Mouse (Mus musculus) heart, postnatal 0 days (tissue): Measurements from ENCODE around the gene Podxl. TPM values are rescaled to one million over a fixed set of nuclear protein-coding genes. Genes with fewer than 3 reads are reported as not detected.
A peak's percentile ranks its signal among the peaks of the same experiment; 100 is the strongest.

Experiments used
- ATAC-seq: fragments of 200-750 bp; cut with Nextera tagmentation; 2 replicates; pipeline ENCODE4 v1.8.0; 2017; ENCODE audit warnings: low read depth, moderate number of reproducible peaks, moderate library complexity; ENCODE audit not compliant: insufficient read depth
- DNase-seq: peaks from one replicate; pipeline ENCODE4 v3.0.0-alpha.2; 2016; ENCODE audit warnings: low spot score
- H3K27ac ChIP-seq: fragments of 300-500 bp; sonication (generic); 2 replicates; pipeline ENCODE4 v1.5.1; 2014; ENCODE audit warnings: low read depth, mild to moderate bottlenecking
- H3K27me3 ChIP-seq: fragments of 300-500 bp; sonication (generic); 2 replicates; pipeline ENCODE4 v1.6.1; 2014; ENCODE audit warnings: low read length, mixed read lengths; ENCODE audit not compliant: control insufficient read depth, insufficient read depth
- H3K36me3 ChIP-seq: fragments of 300-500 bp; sonication (generic); replicated peaks from 2 replicates; pipeline ENCODE4 v1.6.1; 2014; ENCODE audit warnings: low read length, mixed read lengths; ENCODE audit not compliant: control insufficient read depth, insufficient read depth
- H3K4me1 ChIP-seq: fragments of 300-500 bp; sonication (generic); 2 replicates; pipeline ENCODE4 v1.6.1; 2014; ENCODE audit warnings: antibody characterized with exemption; ENCODE audit not compliant: control insufficient read depth, insufficient read depth
- H3K4me2 ChIP-seq: fragments of 300-500 bp; sonication (generic); 2 replicates; pipeline ENCODE4 v1.6.1; 2014; ENCODE audit warnings: low read depth, mild to moderate bottlenecking, low read length, moderate library complexity
- H3K4me3 ChIP-seq: fragments of 300-500 bp; sonication (generic); 2 replicates; pipeline ENCODE4 v1.5.1; 2014; ENCODE audit warnings: low read depth, low read length
- H3K9ac ChIP-seq: fragments of 300-500 bp; sonication (generic); replicated peaks from 2 replicates; pipeline ENCODE4 v1.6.1; 2014; ENCODE audit warnings: low read depth, low read length, mixed read lengths
- H3K9me3 ChIP-seq: fragments of 300-500 bp; sonication (generic); replicated peaks from 2 replicates; pipeline ENCODE4 v1.6.1; 2016; ENCODE audit warnings: low read length; ENCODE audit not compliant: control insufficient read depth
- CTCF ChIP-seq: IDR thresholded peaks from 2 replicates; pipeline ENCODE4 v1.5.1; 2016; ENCODE audit warnings: antibody characterized with exemption, control low read depth, low read depth
- EP300 ChIP-seq: IDR thresholded peaks from 2 replicates; pipeline ENCODE4 v1.6.1; 2016; ENCODE audit warnings: antibody characterized with exemption, low read depth
- WGBS: fragments of 180-500 bp; shearing (Covaris S2); extraction: QIAGEN DNeasy Blood & Tissue Kit; methylation state at CpG from one replicate; pipeline ENCODE4 v1.1.7; 2014; 5-methylcytosine and 5-hydroxymethylcytosine counted together
- polyA plus RNA-seq: library from polyadenylated mRNA; unstranded; fragments of >200 nt; fragmentation: Nextera tagmentation; extraction: Ambion mirVana; gene quantifications from 2 replicates; pipeline ENCODE4 v1.2.1, GENCODE M21; 2015
- total RNA-seq: library from RNA; depleted of rRNA; stranded (reverse); fragments of >200 nt; gene quantifications from 2 replicates; pipeline ENCODE4 v1.2.3, GENCODE M21; 2014; ENCODE audit warnings: low replicate concordance

Gene Podxl
- total and polyA plus RNA-seq, 2 experiments from 2014 or later: 17.6 to 44.0 TPM

- Histone ChIP-seq H3K9me3 (no peaks in the 10 kb centered on the region), H3K4me3 (no peak overlapping the region), H3K9ac (no peak overlapping the region), H3K27me3 (no peaks in the 10 kb centered on the region), H3K4me2 (no peak overlapping the region), H3K36me3 (0 out of 2 replicates have a peak, but pooled peaks cover 5% of the 10 kb centered on the region), H3K27ac (no peak overlapping the region), H3K4me1 (no peaks in the 10 kb centered on the region)
- WGBS: 57% methylated on average over 4 of the region's 4 CpGs
- no peak for DNase-seq
- no peak for ATAC-seq
- TF ChIP-seq CTCF (no peak), EP300 (no peak)
Measured at GRCm38 (mm10) chr6:31522478-31522877, 41.3 kb downstream of the Podxl start.

GRCm38 (mm10) chr6:31521491-31522355, 42.1 kb downstream of the Podxl start:
- Histone ChIP-seq H3K9ac (no peak overlapping the region), H3K4me2 (no peak overlapping the region), H3K36me3 (0 out of 2 replicates have a peak, but pooled peaks cover 5% of the 10 kb centered on the region), H3K4me1 (no peaks in the 10 kb centered on the region), H3K4me3 (no peak overlapping the region), H3K9me3 (no peaks in the 10 kb centered on the region), H3K27me3 (no peaks in the 10 kb centered on the region), H3K27ac (no peak overlapping the region)
- no peak for DNase-seq
- TF ChIP-seq CTCF (no peak), EP300 (no peak)
- no peak for ATAC-seq
- WGBS: 79% methylated on average over 8 of the region's 8 CpGs

- no peak for TF ChIP-seq CTCF
- TF ChIP-seq EP300: no peak
- no peak for ATAC-seq
- WGBS: 70% methylated on average over 7 of the region's 7 CpGs
- Histone ChIP-seq H3K27me3 (no peaks in the 10 kb centered on the region), H3K9ac (no peak overlapping the region), H3K4me1 (no peaks in the 10 kb centered on the region), H3K36me3 (0 out of 2 replicates have a peak, but pooled peaks cover 5% of the 10 kb centered on the region), H3K27ac (no peak overlapping the region), H3K9me3 (no peaks in the 10 kb centered on the region), H3K4me3 (no peak overlapping the region), H3K4me2 (no peak overlapping the region)
- DNase-seq: no peak
Measured at GRCm38 (mm10) chr6:31520486-31521215, 43.1 kb downstream of the Podxl start.

GRCm38 (mm10) chr6:31519001-31519471, 44.7 kb downstream of the Podxl start:
- no peak for DNase-seq
- no peaks in the 10 kb centered on the region for H3K27me3 ChIP-seq
- H3K36me3 ChIP-seq: peaks cover 6% of the 10 kb centered on the region; the same call in 1 of the 2 replicates
- peak; percentile 37; the same call in 1 of the 2 replicates for ATAC-seq
- no peak for TF ChIP-seq EP300
- peak; percentile 59 for TF ChIP-seq CTCF
- no peak overlapping the region for H3K4me2 ChIP-seq
- H3K27ac ChIP-seq: peak overlapping the region; percentile 66
- WGBS: 55% methylated on average over 8 of the region's 8 CpGs
- H3K4me3 ChIP-seq: no peak overlapping the region
- H3K4me1 ChIP-seq: no peaks in the 10 kb centered on the region
- H3K9me3 ChIP-seq: no peaks in the 10 kb centered on the region
- no peak overlapping the region for H3K9ac ChIP-seq

- Histone ChIP-seq H3K36me3 (peaks cover 6% of the 10 kb centered on the region; the same call in 1 of the 2 replicates), H3K4me2 (no peak overlapping the region), H3K4me3 (no peak overlapping the region), H3K9ac (no peak overlapping the region), H3K27ac (peak overlapping the region; percentile 66), H3K9me3 (no peaks in the 10 kb centered on the region), H3K4me1 (no peaks in the 10 kb centered on the region), H3K27me3 (no peaks in the 10 kb centered on the region)
- no peak for TF ChIP-seq CTCF
- 24% methylated on average over 2 of the region's 2 CpGs for WGBS
- ATAC-seq (peak; percentile 66), DNase-seq (peak; percentile 55)
Measured at GRCm38 (mm10) chr6:31518338-31518698, 45.5 kb downstream of the Podxl start.
